Mouse (Mus musculus) adrenal gland, postnatal 4 days (tissue): ENCODE data around the gene Tsnaxip1. TPM values are rescaled to one million over a fixed set of nuclear protein-coding genes. Genes with fewer than 3 reads are reported as not detected.

Source experiments
- DNase-seq, 2 experiments: peaks; one replicate each; pipeline ENCODE4 v3.0.0; 2021 to 2022; ENCODE audit warnings: low spot score in 2 of 2, mixed read lengths in 2 of 2
- total RNA-seq, 2 experiments: library from RNA; stranded (reverse); gene quantifications; 2 replicates each; pipeline ENCODE4 v1.2.3; 2021

Gene Tsnaxip1
- total RNA-seq, 2 experiments from 2014 or later = not detected

- DNase-seq = peak; percentile 69 to 93
Measured at GRCm38 (mm10) chr8:105860143-105860981, 32.8 kb downstream of the Tsnaxip1 start, which contains the start of gene Nutf2. Nutf2 (plus strand) TSS chr8:105860580.

GRCm38 (mm10) chr8:105861951-105862350 lies 34.4 kb downstream of the Tsnaxip1 start:
- DNase-seq = no peak

GRCm38 (mm10) chr8:105866364-105867029 lies 39.0 kb downstream of the Tsnaxip1 start:
- no peak for DNase-seq

GRCm38 (mm10) chr8:105874301-105874700 lies 46.8 kb downstream of the Tsnaxip1 start:
- DNase-seq = no peak

GRCm38 (mm10) chr8:105880754-105881520 lies 53.4 kb downstream of the Tsnaxip1 start, which contains the start of gene Edc4:
Edc4 (plus strand) TSS chr8:105880881.
- peak; percentile 72 to 74 for DNase-seq

GRCm38 (mm10) chr8:105889756-105890465 lies 62.4 kb downstream of the Tsnaxip1 start:
- no peak for DNase-seq

- DNase-seq = no peak
Measured at GRCm38 (mm10) chr8:105890870-105891269, 63.3 kb downstream of the Tsnaxip1 start.

GRCm38 (mm10) chr8:105892432-105892831 lies 64.9 kb downstream of the Tsnaxip1 start:
- no peak for DNase-seq

- DNase-seq = peak; percentile 22 to 53
Measured at GRCm38 (mm10) chr8:105893339-105893738, 65.8 kb downstream of the Tsnaxip1 start, which contains the start of gene Nrn1l. Nrn1l (plus strand) TSS chr8:105893567.

Other genes starting within 250 kb of the Tsnaxip1 start
- gene Ripor1, start 222.5 kb upstream of the Tsnaxip1 start, total RNA-seq = 10 to 100 TPM; 35.4 to 43.0 TPM
- 10 to 100 TPM; 73.8 to 94.0 TPM for gene Ctcf, start 191.2 kb upstream of the Tsnaxip1 start, total RNA-seq
- 1 to 10 TPM in 1 of 2 experiments, under 1 TPM in 1; 0.81 to 1.5 TPM for gene Agrp, start 190.3 kb upstream of the Tsnaxip1 start, total RNA-seq
- gene Carmil2, start 141.5 kb upstream of the Tsnaxip1 start, total RNA-seq = 1 to 10 TPM; 4.5 to 4.9 TPM
- 10 to 100 TPM; 32.2 to 36.0 TPM for gene Acd, start 126.6 kb upstream of the Tsnaxip1 start, total RNA-seq
- gene Pard6a, start 126.6 kb upstream of the Tsnaxip1 start, total RNA-seq = 10 to 100 TPM; 10.8 TPM
- gene 4933405L10Rik, start 120.1 kb upstream of the Tsnaxip1 start, total RNA-seq = not detected
- 10 to 100 TPM in 1 of 2 experiments, 1 to 10 TPM in 1; 9.8 to 11.7 TPM for gene Enkd1, start 119.5 kb upstream of the Tsnaxip1 start, total RNA-seq
- gene Gfod2, start 69.1 kb upstream of the Tsnaxip1 start, total RNA-seq = 10 to 100 TPM in 1 of 2 experiments, 1 to 10 TPM in 1; 8.3 to 11.6 TPM
- 10 to 100 TPM; 36.5 to 37.6 TPM for gene Ranbp10, start 381 bp upstream of the Tsnaxip1 start, total RNA-seq
- 10 to 100 TPM; 15.9 to 21.7 TPM for gene Cenpt, start 25.5 kb downstream of the Tsnaxip1 start, total RNA-seq
- 10 to 100 TPM; 40.0 to 42.2 TPM for gene Thap11, start 27.4 kb downstream of the Tsnaxip1 start, total RNA-seq
- gene Nutf2, start 32.8 kb downstream of the Tsnaxip1 start, total RNA-seq = 10 to 100 TPM; 53.1 to 57.4 TPM
- 10 to 100 TPM; 50.3 to 51.3 TPM for gene Edc4, start 53.1 kb downstream of the Tsnaxip1 start, total RNA-seq
- under 1 TPM in 1 of 2 experiments, not detected in 1; 0.90 TPM for gene Nrn1l, start 65.8 kb downstream of the Tsnaxip1 start, total RNA-seq
- gene Pskh1, start 72.7 kb downstream of the Tsnaxip1 start, total RNA-seq = 10 to 100 TPM; 44.3 to 48.7 TPM
- 10 to 100 TPM in 1 of 2 experiments, not detected in 1; 98.9 TPM for gene Ctrl, start 106.1 kb downstream of the Tsnaxip1 start, total RNA-seq
- 10 to 100 TPM; 76.8 to 84.8 TPM for gene Psmb10, start 110.7 kb downstream of the Tsnaxip1 start, total RNA-seq
- gene Lcat, start 115.7 kb downstream of the Tsnaxip1 start, total RNA-seq = 10 to 100 TPM in 1 of 2 experiments, 1 to 10 TPM in 1; 2.1 to 33.5 TPM
- 10 to 100 TPM; 30.9 to 40.2 TPM for gene Slc12a4, start 138.4 kb downstream of the Tsnaxip1 start, total RNA-seq
- not detected for gene Dpep3, start 151.7 kb downstream of the Tsnaxip1 start, total RNA-seq
- 10 to 100 TPM; 15.0 to 15.3 TPM for gene Dus2, start 163.6 kb downstream of the Tsnaxip1 start, total RNA-seq
- not detected for gene Dpep2nb, start 178.2 kb downstream of the Tsnaxip1 start, total RNA-seq
- gene Ddx28, start 184.2 kb downstream of the Tsnaxip1 start, total RNA-seq = 10 to 100 TPM; 15.4 to 16.2 TPM
- gene Nfatc3, start 231.1 kb downstream of the Tsnaxip1 start, total RNA-seq = 10 to 100 TPM; 52.0 to 52.7 TPM